Mouse (Mus musculus): ENCODE measurements at regions not wholly inside any gene's neighbourhood (a gene's known extent, or its start where the extent isn't known, plus 50 kb on each side); places are given as distances from the start of the nearest gene placed in this dataset.

DNA sequence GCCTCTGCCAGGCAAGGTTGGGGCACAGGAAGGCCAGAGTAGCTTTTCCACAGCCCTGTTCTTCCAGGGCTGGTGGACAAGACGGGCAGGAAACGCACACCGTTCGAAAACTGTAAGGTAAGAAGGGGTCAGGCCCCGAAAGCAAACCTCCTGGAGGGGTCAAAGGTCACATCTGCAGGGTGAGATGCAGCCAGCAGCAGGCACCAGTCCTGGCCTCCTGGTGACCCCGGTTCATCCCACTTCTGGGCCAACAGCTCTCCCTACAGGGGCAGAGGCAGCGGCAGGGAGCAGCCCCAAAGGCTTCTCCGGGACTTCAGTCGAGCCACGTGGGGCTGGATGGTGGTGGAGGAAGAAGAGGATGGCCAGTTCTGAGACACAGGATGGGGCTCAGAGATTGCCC lies 98.3 kb downstream of the Rplp1 start:
- ATAC-seq, result no peak

DNA sequence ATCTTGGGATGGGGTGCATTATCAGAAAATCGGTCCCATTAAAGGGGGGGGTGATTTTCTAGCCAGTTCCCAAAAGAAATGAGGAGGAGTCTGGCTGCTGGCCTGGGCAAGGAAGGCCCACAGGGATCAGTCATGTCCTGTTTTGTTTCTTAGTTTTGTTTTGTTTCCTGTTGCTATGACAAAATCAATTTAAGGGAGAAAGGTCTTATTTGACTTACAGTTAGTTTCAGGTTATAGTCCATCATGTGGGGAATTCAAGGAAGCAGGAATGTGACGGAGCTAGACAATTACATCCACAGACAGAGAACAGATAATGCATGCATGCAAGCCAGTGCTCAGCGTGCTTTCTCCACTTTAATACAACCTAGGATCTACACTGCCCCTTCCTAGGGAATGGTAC lies 101.1 kb downstream of the Rplp1 start:
- ATAC-seq, result no peak

DNA sequence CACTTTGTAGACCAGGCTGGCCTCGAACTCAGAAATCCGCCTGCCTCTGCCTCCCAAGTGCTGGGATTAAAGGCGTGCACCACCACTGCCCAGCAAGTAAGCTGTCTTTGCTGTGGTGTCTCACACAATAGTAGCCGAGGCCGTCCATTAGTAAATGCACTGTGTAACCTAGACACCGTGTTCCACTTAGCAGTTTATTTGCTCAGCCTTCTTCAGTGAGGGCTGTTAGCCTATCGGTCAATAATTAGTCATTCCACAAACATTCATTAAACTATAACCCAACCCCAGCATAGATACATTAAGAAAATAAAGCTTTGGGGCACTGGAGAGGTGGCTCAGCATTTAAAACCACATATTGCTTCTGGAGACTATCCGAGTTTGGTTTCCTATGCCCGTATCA lies 102.0 kb downstream of the Rplp1 start:
- ATAC-seq, result no peak

DNA sequence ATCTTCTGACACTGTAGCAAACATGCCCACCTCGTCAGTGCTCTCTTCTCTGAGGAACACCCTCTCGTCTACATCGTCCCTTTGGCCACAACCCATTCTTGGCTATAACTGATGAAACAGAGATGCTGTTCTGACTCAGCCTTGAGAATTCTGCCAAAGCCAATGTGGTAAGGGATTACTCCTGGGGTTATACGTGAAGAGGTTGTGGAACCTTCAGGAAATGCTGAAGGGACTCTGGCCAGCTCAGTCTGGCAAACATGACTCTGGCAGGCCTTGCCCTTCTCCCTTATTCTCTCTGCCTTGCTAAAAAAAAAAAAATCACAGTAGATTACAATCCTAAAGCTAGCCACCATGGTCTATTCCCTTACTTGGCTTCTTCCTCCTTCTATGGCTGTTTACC lies 103.9 kb downstream of the Rplp1 start:
- no peak for ATAC-seq

DNA sequence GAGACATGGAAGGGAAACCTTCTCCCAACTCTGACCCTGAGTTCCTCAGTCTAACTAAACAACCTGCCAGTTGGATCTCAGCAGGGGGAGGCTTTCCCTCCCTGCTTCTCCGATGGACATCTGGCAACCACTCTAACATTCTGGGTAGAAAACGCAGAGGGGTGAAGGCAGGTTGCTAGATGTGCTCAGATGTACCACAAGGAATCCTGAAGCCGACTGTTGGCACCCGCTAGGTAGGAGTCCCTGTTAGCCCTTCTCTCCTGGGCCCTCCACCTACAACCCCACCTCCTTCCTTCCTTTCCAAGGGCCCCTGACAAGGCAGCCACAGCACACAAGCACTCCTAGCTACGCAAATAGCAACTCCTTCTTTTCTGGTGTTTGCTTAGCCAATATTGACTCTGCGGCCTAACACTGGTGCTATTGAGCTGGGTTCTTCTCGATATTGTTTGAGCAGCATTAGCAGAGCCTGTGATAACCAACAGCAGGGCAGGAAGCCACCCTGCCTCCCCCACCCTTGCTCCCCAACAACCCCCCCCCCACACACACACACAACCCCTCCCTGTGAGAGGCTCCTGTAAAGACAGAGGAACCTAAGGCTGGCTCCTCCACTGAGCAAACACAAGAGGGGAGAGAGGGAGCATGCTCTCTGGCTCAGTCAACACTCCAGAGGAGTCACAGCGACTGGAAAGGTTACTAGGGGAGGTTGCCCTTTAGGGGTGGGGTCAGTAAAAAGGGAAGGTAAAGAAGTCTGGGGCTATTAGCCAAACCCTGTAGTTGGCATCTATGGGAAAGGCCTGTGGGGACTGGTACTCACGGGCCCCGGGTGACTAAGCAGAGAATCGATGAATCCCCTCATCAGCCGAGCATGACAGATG lies 105.8 kb downstream of the Rplp1 start:
- ATAC-seq, result no peak

DNA sequence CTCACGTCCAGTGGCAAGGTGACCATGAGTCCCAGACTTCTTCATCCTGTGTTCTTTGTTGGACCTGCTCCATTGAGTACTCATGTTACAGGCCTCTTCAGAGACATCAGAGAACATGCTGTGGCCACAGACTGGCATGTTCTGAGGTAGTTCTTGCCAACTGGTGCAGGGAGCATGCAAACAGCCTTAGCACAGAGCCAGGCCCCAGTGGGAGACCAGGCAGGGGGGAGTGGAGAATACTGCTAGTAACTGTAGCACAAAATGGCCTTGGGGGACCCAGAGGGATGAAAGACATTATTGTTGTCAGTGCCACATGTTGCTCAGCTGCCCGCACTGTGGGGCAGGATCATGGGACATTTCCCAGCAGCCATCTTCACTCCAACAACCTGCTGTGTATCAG lies 108.4 kb downstream of the Rplp1 start:
- ATAC-seq, result no peak

DNA sequence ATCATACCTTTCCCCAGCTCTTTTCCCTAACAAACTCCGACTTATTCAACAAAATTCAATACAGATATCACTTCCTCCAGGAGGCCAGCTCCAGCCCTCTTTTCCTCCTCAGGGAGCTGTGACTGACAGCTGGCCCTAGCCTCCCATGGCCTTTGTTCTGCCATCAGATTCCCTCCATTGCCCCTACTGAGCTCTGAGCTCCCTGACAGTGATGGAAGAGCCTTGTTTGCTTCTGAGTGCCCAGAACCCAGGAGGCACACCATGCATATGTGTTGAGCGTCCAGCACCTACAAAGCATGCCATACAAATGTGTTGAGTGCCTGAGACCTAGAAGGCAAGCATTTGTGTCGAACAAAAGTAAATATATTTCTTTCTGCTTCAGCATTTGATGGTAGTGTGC lies 110.8 kb downstream of the Rplp1 start:
- no peak for ATAC-seq

DNA sequence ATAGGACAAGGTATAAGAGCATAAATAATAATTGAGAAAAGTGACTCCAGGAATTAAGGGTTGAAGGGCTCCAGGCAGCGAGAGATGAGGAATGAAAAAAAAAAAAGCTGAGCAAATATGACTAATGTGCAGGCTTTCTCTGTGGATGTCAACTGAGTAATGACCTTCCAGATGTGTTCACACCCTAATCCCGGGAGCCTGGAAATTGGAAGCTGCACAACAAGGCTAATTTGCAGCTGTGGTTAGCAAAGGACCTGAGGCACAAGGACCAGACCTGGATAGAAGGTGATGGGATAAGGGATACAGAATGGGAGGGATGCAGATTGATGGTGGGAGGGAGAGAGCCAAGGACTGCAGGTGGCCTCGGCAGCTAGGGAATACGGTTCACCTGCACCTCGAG lies 111.6 kb downstream of the Rplp1 start:
- ATAC-seq, result no peak

DNA sequence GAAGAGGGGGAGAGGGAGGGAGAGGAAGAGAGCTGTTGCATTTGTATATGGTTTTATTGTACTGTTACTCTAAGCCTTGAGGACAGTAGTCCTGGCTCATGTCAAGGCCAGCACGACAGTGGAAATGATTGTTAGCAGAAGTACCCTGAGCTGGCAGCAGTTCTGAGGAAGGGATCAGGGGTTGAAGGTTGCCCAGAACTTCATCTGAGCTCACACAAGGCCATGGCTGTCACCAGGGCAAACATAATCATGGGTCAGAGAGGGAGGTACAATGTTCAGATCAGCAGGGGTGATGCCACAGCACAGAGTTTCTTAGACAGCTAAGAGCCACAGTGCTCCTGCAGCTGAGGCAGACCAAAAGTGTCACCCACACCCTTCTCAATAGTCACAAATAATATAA lies 114.8 kb downstream of the Rplp1 start:
- ATAC-seq, result no peak

DNA sequence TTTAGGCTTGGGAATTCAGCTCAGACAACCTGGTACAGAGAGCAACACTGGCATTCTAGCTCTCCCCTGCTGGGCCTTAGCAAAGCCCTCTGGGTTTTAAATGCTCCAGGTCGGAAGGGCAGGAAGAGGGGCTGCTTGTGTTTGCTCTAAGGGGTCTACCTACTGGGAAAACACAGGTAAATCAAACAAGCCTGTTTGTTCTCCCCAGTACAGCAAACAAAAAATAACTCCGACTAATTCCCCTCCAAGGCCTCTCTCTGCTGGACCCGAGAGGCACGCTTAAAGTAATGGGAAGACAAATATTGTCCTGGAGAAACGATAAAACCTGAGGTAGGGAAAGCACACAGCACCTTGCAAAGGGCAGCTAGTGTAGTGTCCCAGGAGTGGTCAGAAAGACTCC lies 118.4 kb downstream of the Rplp1 start:
- no peak for ATAC-seq

DNA sequence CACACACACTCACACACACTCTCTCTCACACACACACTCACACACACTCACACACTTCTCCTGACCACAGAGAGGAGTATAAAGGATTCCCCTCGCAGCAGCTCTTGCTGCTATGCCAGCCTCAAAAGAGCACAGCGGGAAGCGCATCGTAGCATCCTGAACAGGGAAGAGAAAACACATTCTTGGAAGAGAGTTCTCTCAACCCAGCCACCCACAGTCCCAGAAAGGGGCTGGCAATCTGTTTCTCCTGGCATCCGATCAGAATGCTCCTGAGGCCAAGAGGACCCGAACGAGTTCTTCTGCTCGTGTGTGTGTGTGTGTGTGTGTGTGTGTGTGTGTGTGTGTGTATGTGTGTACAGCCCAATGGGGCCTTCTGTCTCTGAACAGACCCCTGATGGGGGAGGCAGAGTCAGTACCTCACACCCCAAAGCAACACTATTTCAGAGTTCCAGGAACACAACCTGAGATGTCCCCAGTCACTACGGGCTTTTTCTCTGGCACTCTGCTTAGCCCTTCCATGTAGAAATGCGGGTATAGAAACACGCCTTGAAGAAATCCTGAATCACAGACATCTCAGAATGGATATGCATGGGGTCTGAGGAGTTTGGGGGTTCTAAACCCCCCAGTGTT lies 122.8 kb downstream of the Rplp1 start:
- ATAC-seq, result no peak

DNA sequence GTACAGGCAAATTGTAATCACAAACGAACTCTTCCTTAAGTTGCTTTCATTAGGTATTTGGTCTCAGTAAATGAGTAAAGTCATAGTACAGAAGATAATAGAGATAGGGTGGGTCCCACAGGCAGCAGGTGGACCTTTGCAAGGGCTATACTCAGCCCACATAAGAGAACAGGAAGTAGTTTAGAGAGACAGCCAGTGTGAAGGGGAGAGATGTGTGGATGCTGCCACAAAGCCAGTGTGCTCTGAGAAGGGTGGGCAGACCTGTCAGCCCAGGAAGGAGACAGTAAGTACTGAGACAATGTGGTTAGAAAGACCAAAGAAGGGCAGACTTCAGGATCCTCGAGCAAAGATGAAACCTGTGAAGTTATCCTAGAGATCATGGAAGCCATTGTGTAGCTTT lies 123.5 kb downstream of the Rplp1 start:
- ATAC-seq, result peak; percentile 73

DNA sequence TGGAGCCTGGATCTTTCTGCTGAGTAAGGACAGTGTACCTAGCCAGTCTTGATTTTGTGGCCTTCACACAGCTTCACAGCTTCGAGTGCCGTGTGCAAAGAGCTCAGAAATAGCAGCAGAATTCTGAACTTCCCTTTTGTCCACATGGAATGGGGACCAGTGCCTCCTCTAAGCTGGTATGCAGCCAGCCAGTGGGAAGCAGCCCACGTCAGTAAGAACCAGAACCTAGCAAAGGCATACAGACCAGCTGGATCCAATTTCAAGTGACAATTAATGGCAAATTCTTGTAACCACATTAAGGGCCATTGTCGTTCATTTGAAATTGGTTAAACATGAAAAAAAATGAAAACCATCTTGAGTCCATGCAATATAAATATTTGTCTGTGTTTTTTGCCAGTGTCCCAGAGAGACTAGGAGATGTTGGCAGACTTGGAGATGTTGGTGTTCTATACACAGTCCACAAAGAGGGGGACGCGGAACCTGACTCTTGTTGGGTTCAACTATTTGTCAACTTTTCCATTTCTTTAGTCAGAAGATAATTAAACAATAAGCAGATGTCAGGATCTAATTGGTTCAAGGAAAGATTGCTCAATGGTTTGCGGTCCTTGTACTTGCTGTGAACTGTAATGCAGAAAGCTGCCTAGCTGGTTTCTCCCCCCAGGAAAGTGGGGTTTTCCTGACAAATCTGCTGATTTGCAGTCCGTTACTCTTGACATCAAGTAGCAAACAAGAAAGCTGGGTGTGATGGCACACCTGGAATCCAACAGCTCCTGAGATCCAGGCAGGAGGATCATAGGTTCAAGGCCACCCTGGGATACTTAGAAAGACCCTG lies 125.1 kb downstream of the Rplp1 start:
- no peak for ATAC-seq

DNA sequence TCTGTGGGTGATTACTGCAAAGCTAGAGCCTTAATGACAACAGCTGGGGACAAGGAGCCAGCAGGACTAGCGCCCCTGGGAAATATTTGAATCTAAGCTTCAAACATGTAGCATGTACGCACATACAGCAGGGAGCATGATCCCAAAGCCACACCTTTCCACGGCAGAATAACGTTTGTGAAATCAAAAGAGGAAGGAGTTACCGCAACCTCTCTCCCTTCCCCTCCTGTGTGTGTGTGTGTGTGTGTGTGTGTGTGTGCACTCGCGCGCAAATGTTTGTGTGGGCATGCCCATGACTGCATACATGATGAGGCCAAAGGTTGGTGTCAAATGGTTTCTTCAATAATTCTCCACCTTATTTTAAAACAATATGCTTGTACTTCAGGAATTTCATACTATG lies 132.9 kb downstream of the Rplp1 start:
- no peak for ATAC-seq

DNA sequence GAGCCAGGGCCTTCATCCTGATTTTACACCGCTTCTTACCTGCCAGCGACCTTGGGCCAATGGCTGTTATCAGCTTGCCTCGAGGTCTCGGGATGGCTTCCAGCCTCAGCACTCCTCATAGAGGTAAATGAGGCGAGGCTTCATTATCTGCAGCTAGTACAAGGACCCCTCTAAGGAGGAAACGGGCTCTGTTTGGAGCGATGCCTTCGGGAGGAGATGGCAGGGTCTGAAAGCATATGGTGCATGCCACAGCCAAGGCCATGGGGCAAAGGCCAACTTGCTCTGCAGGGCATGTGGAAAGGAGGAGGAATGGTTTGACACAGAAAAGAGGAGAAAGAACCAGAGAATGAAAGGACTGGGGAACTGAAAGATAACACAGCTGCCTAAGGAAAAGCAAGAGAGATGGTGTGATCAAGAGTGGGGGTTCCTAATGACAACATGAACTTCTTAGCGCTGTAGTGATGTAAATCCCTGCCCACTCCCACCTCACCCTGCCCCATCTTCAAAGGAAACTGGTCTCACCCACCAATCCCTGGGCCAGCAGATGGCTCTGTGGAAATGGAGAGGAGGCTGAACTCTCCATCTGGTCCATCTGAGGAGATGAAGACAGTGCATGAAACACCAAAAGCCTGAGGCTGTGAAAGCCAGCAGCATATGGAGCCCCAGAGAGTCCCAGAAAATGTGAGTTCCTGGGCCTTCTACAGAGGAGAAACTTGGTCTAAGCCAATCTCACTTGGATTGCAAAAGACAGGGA lies 134.0 kb downstream of the Rplp1 start:
- no peak for ATAC-seq

DNA sequence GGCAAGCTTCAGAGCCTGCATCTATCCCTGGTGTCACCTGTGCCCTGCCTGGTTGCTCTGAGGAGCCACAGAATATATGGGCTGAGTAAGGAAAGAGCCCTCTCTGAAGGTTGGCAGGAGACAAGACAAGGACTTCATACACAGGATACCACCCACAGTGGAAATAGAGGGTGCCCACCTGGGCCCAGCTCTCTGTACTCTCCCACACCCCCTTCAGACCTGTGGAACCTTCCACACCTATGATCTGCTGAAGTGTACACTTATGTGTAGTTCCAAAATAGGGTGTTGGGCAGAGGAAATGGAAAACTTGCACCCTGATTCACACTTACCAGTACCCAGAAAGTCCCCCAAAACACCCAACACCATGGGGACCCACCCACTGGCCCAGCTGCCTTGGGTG lies 135.2 kb downstream of the Rplp1 start:
- peak; percentile 79 for ATAC-seq

DNA sequence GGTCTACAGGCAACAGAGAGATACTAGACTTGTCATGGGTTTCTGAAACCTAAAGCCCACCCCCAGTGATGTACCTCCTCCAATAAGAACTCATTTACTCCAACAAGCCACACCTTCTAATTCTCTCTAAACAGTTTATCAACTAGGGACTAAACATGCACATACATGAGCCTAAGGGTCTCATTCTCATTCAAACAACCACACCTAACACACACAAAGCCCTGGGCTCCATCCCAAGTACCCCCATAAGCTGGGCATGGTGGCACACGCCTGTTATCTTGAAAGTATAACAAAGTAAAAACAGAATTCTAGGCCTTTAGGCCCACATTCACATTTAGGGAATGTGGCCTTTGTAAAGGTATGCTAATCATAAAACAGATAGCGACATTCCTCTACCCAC lies 137.9 kb downstream of the Rplp1 start:
- no peak for ATAC-seq

DNA sequence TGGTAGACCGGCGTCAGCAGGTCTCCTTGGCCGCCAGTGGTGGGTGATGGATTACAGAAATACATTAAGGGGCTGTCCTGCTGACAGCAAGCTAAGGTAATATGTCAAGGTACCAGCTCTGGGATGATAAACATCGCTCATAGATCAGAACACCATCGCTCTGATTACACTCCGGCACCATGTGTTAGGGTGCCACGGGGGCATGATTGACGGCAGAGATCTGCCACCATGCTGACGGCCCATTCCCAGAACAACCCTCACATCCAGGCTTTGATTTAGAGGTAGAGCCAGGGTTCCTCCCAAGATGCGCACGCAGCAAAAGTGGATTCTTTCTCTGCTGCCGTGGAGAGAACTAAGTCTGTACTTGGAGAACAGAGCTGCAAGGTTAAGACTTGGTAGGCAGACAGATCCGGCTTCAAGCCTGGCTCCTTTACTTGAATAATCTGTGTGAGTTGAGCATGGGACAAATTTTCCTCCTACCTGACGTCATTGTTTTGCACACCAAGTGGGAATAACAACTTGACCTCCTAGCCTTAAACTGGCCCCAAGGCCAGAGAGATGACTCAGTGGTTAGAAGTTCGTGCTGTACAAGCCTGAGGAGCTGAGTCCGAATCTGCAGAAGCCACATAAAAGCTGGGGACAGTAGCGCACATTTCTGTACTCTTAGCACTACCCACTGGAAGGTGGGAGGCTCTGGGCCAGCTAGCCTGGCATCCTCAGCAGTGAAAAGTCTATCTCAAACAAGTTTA lies 144.0 kb downstream of the Rplp1 start:
- no peak for ATAC-seq

DNA sequence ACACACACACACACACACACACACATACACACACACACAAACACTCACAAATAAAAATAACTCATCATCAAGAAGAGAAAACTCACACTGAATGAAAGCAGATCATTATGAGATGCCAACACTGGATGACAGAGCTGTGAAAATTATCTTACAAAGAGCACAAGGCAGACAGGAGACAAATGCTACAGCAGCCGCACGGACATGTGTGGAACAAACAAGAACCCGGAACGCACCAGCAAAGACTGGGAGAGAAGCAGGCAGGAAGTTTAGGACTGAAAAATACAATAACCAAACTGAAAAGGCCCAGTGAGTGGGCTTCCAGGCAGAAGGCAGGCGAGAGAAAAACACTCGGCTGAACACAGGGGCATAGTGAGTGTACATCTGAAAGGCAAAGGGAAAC lies 148.2 kb downstream of the Rplp1 start:
- no peak for ATAC-seq

DNA sequence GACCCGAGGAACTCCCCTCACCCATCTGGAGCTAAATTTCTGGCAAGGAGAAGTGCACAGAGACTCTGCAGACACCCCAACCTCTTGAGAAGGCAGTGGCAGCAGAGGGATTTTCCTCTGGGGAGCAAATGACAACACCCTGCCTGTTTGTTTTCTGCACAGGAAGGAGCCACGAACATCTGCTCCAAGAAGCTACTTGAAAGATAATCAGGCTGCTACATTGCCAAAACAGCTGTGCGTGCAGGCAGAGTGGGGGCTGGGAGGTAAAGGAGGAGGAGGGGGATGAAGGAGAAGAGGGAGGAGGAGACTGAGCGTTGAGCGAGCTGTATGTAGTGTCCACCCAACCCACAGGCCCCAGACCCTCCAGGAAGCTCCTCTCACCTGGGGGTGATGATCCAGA lies 149.0 kb downstream of the Rplp1 start:
- ATAC-seq, result no peak

DNA sequence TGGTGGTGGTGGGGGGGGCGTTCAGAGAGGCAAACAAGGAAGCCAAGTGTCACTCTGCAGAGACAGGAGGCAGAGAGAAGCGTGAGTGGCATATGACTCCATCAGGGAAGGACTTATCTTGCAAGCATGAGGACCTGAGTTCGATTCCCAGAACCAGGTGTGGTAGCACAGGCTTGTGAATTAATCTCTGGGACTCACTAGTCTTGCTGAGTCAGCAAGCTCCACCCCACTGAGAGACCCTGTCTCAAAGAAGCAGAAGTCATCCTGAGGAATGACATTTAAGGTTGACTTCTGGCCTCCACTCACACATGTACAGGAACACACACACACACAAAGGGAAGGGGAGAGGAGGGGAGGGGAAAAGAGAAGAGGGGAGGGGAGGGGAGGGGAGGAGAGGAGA lies 156.5 kb downstream of the Rplp1 start:
- no peak for ATAC-seq

DNA sequence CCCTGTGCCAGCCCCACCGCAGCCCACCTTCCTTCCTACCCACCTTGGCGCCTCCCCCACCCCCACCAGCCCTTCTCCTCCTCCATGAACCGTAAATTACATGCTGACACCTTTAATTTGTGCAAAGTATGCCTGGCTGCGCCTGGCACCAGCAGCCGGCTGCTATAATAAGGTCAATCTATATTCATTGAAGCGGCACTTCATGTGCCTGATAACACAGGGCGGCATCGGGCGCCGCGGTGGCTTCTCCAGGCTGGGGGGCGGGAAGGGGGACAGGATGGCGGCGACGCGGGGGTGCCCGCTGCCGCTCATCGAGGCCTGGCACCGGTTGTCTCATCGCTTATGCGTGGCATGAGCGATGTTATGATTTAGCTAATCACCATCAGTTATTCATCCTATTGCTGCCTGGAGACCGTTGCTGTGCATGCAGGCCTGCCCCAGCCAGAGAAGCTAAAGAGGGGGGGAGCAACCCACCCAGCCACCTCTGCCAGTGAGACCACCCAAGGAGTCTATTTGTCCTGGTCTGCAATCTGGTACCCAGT lies 157.5 kb downstream of the Rplp1 start:
- ATAC-seq, result no peak

Measured in inflammation-experienced regulatory T-cells, adult 6 months (primary cell).